Mouse (Mus musculus): ENCODE results near the gene Rpl14. TPM values are rescaled to one million over a fixed set of nuclear protein-coding genes. Genes with fewer than 3 reads are reported as not detected.

Rpl14 gene
- total RNA-seq, 1 experiment from 2014 or later = 988 TPM

DNA sequence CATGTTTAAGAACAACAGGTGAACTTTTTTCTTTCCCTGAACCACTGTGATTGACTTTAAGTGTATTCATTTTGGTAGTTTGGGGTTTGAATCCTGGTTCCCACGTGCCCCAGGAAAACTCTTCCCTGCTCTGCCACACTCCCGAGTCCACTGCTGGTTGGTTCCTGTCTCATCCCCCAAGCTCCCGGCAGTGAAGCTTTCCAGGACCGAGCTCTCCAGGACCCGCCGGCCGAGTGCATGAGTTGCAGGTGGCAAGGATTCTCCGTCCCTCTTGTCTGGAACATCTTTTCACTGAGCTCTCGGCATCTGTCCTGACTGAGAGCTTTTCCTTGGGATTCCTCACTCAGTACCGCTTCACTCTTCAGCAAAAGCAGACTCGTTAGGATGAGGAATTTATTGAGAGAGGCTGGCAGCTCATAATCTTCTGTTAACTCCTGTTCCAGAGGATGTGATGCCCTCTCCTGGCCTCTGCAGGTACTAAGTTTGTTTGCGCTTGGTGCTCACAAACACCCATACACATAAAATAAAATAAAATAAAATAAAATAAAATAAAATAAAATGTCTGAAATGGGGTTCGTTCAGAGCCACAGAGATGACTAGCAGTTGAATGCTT is 1.4 kb upstream of the Rpl14 start:
- ATAC-seq (replicated peaks; ENCODE audit: insufficient number of reproducible peaks, low FRiP score, low TSS enrichment, poor library complexity, severe bottlenecking) = no peak

DNA sequence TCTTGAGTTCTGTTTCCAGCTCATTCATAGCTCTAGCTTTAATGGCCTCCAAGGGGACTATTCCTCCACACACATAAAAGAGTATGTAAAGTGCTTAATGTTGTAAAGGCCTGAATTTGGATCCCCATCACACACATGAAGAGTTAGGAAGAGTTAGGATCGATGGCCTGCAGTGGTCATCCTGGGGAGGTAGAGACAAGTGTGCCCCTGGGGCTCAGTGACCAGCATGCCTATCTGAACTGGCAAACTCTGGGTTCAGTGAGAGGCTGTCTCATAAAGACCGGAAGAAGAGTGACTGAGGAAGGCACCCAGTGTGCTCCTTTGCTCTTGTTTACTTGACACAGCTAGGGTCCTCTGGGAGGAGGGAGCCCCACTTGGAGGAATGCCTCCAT is 914 bp upstream of the Rpl14 start:
- ATAC-seq (replicated peaks; ENCODE audit: insufficient number of reproducible peaks, low FRiP score, low TSS enrichment, poor library complexity, severe bottlenecking) = no peak

DNA sequence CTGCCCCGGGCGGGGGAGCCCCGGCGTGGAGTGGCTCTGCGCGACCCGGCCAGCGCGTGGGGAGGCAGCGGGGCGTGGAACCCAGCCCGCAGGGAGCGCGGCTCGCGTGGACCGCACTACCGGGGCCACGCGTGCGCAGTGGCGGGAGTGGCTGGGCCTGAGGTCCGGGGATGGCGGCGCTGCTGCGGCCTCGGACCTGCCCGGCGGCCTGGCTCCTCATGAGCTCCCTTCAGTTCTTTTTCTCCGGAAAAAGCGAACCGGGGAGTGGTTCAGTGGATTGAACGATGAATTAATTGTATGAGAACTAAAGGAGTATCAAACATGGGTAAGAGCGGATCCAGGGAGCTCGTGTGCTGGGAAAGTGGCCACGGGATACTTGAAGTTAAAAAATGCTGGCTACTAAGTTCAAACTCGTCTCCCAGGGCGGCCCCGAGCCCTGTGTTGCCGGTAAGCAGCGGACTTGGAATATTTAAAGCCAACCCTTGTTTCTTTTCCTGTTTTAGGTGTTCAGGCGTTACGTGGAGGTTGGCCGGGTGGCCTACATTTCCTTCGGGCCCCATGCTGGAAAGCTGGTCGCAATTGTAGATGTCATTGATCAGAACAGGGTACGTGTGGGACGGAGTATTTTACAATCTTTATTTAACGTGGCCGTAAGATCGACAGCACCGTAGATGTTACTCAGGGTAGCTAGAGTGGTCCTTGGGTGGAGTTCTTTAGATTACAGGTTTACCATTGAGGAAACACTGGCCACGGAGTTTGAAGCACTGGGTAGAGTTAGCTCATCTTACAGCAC is 545 bp downstream of the Rpl14 start:
- no peak for ATAC-seq (replicated peaks; ENCODE audit: insufficient number of reproducible peaks, low FRiP score, low TSS enrichment, poor library complexity, severe bottlenecking)

GRCm38 (mm10) chr9:120575748-120576661 is 4.8 kb downstream of the Rpl14 start:
- ATAC-seq (replicated peaks; ENCODE audit: insufficient number of reproducible peaks, low FRiP score, low TSS enrichment, poor library complexity, severe bottlenecking) = no peak

DNA sequence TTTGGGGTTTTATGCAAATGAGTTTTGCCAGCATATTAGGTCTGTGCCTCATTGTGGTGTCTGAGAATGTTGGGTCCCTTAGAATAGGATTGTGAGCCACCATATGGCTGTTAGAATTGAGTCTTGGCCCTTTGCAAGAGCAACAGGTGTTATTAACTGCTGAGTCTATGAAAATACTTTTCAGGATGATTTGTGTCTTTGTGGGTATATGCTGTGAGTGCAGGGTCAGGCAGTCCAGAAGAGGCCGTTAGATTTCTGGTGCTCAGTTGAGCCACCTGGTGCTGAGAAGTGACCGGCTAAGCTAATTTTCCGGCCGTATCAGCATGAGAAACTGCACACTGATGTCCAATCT is 5.4 kb downstream of the Rpl14 start:
- ATAC-seq (replicated peaks; ENCODE audit: insufficient number of reproducible peaks, low FRiP score, low TSS enrichment, poor library complexity, severe bottlenecking) = no peak

GRCm38 (mm10) chr9:120577133-120577651 is 5.9 kb downstream of the Rpl14 start:
- ATAC-seq (replicated peaks; ENCODE audit: insufficient number of reproducible peaks, low FRiP score, low TSS enrichment, poor library complexity, severe bottlenecking) = peak; percentile 92

- no peak for ATAC-seq (replicated peaks; ENCODE audit: insufficient number of reproducible peaks, low FRiP score, low TSS enrichment, poor library complexity, severe bottlenecking)
Observed at GRCm38 (mm10) chr9:120577706-120578405, 6.6 kb downstream of the Rpl14 start.

- ATAC-seq (replicated peaks; ENCODE audit: insufficient number of reproducible peaks, low FRiP score, low TSS enrichment, poor library complexity, severe bottlenecking) = no peak
Observed at GRCm38 (mm10) chr9:120578701-120579100, 7.5 kb downstream of the Rpl14 start.

GRCm38 (mm10) chr9:120579808-120580207 is 8.6 kb downstream of the Rpl14 start:
- no peak for ATAC-seq (replicated peaks; ENCODE audit: insufficient number of reproducible peaks, low FRiP score, low TSS enrichment, poor library complexity, severe bottlenecking)

DNA sequence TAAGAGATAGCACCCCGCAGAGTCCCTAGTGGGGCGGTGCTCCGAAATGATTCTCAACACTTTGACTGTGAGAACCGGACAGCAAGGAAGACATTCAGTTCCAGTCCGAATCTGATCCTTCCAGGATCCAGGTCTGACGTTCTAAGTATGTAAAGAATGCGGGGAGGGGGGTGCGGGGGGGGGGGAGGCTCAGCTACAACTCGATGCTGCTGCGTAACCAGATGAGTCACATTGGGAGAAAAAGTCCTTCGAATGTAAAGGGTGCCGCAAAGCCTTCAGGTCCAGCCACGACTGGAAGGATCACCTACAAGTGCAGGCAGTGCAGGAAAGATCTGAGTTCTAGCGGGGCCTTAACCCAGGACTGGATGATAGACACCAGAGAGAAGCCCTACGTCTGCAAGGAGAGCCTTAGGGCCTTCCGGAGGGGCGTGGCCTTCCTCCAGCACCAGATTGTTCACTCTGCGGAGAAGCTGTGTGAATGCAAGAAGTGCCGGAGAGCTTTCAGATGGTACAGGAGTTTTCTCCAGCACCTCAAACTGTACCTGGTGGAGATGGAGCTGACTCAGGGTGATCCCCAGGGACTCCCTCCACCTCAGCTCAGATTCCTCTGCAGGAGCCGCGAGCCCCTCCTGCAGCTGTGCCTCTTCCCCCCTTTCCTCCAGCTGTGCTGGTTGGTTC is 10.8 kb downstream of the Rpl14 start:
- ATAC-seq (replicated peaks; ENCODE audit: insufficient number of reproducible peaks, low FRiP score, low TSS enrichment, poor library complexity, severe bottlenecking) = no peak

DNA sequence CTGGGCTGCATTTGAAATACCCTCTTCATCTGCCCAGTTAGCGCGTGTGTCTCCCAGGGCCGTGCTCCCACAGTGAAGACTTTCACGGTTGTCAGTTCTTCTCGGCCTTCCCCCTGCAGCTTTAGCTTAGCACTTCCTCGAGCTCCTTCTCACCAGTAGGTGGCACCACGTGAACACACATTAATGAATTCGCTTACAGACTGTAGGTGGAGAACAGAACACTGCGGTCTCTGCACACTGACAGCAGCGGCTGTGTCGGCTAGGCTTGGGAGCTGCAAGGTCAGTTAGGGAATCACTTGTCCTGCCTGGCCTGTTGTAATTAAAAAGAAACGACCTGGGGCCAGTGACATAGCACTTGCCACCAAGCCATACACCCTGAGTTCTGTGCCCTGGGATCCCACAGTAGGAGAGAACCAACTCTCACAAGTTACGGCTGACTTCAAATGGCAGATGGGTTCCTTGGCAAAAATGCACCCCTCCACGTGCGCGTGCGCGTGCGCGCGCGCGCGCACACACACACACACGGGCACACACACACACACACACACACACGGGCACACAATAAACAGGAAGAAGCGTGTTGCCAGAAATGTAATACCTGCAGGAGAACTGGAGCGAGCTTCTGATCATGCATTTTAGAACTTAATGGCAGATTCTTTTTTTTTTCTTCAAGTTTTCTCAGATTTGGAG is 11.5 kb downstream of the Rpl14 start:
- ATAC-seq (replicated peaks; ENCODE audit: insufficient number of reproducible peaks, low FRiP score, low TSS enrichment, poor library complexity, severe bottlenecking) = peak; percentile 83

DNA sequence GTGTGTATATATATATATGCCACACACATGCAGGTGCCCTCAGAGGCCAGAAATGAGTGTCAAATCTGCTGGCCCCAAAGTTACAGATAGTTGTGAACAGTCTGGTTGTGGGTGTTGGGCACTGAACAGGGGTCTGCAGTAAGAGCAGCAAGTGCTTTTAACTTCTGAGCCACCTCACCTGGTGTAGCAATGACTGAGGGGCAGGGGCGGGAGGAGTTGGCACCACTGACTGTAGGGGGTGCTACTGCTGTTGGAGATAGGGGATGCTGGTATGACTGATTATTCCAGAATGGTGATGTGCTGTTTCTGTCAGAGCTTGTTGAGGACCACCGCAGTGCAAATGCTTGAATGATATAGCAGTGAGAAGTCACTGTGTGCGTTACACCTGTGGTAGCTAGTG is 12.1 kb downstream of the Rpl14 start:
- no peak for ATAC-seq (replicated peaks; ENCODE audit: insufficient number of reproducible peaks, low FRiP score, low TSS enrichment, poor library complexity, severe bottlenecking)

DNA sequence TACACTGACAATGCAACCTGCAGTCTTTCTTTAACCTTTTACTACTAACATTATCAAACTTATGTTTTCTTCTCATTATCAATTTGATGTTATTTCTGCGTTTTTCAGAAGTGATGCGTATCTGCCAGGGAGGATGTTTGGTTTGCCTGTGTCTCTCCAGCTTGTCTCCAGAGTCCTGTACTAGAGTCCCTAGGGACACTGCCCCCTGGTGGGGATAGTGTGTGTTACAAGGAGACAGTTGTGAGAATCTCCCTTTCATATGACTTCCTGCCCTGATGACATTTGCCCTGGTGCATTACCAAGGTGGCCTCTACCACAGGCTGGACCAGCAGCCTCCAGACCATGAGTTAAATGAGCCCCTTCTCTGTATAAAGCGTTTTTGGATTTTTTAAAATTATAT is 15.3 kb downstream of the Rpl14 start:
- ATAC-seq (replicated peaks; ENCODE audit: insufficient number of reproducible peaks, low FRiP score, low TSS enrichment, poor library complexity, severe bottlenecking) = peak; percentile 50

- ATAC-seq (replicated peaks; ENCODE audit: insufficient number of reproducible peaks, low FRiP score, low TSS enrichment, poor library complexity, severe bottlenecking) = peak; percentile 75
Observed at GRCm38 (mm10) chr9:120591490-120591889, 20.2 kb downstream of the Rpl14 start.

DNA sequence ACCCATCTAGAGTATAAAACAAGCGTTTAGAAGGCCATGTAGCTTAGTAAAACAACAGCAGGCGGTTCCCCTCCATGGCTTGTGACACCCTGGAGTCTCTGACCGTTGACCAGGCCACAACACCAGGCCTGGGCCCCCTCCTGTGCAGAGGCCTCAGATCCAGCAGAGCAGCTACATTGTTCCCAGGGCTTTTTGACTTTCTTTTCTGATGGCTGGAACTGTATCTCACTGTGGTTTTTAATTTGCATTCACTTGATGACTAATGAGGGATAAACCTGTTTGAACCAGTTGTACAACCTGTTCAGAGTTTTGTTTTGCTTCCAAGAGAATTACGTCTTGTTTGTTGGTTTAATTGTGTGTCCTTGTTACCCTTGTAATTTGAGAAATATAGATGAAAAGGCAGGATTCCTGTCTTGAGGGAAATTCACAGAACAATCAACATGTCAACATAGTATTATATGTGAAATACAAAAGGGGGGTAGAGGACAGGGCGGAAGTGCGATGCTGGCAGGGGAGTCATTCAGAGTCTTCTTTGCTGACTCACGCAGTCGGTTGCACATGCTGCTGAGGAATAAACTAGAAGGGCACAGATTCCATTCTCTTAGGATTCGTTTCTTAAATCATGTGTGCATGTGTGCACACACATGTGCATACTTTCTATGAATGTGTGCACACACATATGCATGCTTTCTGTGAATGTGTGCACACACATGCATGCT is 22.3 kb downstream of the Rpl14 start:
- no peak for ATAC-seq (replicated peaks; ENCODE audit: insufficient number of reproducible peaks, low FRiP score, low TSS enrichment, poor library complexity, severe bottlenecking)

DNA sequence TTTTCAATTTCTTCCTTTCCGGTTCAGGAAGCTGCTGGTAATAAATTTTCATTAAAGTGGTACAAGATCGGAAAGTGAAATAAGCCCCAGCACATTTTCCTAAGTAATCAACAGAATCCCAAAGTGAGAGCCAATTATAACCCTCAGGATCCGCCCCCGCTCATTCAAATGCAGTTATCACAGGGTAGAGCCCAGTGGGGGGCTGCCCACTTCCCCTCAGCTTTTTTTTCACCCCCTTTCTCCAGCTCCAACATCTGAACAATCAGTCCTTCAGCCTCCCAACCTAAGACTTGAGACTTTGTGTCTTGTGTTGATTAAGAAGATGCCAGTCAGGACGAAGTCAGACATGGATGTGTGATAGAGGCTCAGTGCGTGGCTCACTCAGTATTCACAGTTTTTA is 23.6 kb downstream of the Rpl14 start:
- ATAC-seq (replicated peaks; ENCODE audit: insufficient number of reproducible peaks, low FRiP score, low TSS enrichment, poor library complexity, severe bottlenecking) = no peak

DNA sequence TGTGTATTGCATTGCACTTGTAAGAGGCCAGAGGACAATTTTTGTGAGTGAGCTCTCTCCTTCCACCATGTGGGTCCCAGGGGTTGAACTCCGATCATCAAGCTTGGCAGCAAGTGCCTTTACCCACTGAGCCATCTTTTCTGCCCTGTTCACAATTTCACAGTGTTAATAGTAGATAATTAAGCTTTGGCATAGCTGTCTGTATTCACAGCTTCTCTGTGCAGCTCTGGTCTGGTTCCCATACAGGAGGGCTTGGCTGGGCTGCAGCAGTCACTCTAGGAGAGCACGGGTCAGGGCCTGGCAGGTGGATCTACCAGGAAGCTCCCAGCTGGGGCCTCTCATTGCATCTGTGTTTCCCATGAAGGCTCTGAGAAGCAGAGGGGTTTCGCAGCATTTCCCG is 24.1 kb downstream of the Rpl14 start:
- ATAC-seq (replicated peaks; ENCODE audit: insufficient number of reproducible peaks, low FRiP score, low TSS enrichment, poor library complexity, severe bottlenecking) = no peak
